Mouse (Mus musculus) common myeloid progenitor, adult 5-6 weeks (primary cell): ENCODE data around the gene Tmem234. TPM values are rescaled to one million over a fixed set of nuclear protein-coding genes. Genes with fewer than 3 reads are reported as not detected.

Source experiments
- ATAC-seq: replicated peaks from 2 replicates; pipeline ENCODE4 v1.8.0; 2016; ENCODE audit warnings: low read depth, mild to moderate bottlenecking, moderate TSS enrichment, inconsistent platforms; ENCODE audit not compliant: poor library complexity, severe bottlenecking
- total RNA-seq: library from RNA; stranded (forward); fragments of 200-1000, 187-1606 nt; gene quantifications from 2 replicates; pipeline ENCODE4 v1.2.3, GENCODE M21; 2017

Gene Tmem234
- total RNA-seq, 1 experiment from 2014 or later: 82.7 TPM

DNA sequence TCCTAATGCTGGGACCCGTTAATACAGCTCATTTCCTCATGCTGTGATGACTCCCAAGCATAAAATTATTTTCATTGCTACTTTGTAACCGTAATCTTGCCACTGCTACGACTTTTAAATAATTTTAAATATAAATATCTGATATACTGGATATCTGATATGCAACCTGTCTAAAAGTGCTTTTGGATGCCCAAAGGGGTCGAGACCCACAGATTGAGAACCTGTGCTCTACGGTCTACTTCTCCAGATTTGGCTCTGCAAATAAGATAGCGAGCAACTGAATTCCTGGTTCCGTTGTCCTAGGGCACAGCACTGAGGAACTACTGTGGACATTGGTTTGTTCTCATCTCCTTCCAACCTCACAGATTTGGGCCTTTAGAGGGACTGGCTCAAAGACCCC lies 22.8 kb upstream of the Tmem234 start:
- no peak for ATAC-seq

DNA sequence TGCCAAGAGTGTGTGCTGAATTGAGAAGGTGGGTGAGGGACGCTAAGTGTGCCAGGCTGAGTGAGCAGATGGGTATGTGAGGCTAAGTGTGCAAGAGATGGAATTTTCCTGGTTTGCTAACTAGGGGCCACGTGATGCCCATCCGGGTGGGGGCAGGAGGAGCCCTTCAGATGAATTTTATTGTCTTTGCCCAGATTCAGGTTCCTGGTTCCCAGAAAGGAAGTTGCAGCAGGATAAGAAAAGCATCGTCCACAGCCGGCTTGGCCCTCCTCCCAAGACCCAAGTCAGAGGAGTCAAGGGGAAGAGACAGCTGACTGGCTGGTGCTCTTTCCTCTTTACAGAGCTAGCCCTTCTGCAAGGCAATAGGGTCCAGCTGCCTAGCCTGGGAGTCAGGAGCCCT lies 22.0 kb upstream of the Tmem234 start, which contains the start of gene Fam167b:
Fam167b (minus strand) TSS at position 84 of the 400 bp plus-strand sequence.
- no peak for ATAC-seq

DNA sequence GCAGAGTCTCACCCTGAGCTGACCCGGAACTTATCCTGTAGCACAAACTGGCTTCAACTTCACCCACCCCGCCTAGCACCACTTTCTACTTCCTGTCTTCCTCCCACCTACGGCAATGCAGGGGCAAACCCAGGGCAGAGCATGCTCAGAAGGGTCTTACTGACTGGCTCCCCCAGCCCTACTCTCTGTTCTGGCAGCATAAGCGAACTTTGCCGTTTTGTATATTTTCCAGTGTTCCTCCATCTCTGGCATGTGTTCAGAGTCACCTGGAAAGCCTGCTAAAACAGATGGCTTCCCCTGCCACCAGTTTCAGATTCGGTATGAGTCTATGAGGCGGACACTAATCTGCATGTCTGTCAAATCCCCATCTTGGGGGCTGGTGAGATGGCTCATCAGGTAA lies 20.1 kb upstream of the Tmem234 start:
- no peak for ATAC-seq

DNA sequence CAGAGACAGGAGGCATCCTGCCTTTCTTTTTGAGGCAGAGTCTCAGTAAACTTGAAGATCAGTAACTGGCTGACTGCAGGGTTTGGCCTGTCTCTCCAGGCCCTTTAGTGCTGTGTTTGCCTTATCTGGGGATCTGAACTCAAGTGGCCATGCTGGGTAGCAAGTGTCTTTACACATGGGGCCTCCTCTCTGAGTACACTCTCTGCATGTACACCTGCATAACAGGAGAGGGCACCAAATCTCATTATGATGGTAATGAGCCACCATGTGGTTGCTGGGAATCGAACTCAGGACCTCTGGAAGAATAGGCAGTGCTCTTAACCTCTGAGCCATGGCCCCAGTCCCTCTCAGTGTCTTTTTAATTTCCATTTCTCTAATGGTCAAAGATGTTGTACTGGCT lies 18.2 kb upstream of the Tmem234 start:
- ATAC-seq: no peak

DNA sequence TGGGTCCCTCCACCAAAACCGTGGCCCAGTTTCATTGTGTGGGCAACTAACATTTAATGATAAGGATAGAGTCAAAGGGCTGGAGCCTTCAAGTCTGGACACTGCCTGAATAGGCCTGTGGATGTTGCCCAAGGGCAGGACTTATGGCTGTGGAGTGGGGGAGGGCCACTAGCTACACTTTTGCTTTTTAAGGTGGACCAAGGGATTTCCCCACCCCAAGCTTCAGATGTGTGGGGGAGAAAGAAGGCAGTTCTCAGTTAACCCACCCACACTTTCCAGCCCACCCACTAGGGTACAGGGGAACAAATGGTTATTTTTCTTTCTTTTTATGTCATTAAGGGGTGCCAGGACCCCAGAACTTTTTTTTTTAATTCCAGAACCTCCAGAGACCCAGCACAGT lies 16.1 kb upstream of the Tmem234 start:
- no peak for ATAC-seq

DNA sequence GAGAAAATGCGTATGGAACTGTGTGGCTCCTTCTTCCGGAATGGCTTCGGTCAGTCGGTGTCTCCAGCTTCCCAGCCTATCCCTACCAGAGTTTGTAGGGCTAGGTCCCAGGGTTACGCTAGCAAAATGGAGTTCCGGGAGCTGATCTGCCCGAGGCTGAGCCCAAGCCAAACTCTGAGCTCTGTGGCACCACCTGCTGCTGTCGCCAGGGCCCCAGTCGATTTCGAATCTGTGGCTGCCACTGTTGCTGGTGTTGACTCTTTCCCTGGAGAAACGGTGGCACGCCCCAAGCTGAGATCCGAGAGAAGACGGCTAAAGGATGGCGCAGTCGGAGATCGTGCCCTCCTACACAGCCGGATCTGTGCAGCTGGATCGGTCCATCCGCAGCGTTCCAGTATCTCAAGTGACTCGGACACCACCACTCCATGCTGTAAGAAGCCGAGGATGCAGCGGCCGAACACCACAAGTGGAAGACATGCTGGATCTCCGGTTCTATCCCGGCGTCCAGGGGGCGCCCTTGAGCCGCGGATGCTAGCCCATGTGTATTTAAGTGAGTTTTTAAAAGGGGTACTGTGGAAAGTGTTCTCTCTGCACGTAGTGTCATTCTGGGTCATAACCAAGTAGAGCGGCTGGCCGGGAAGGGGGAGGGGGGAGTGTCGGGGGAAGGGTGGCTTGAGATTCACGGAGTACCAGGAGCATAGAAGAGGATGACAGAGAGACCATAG lies 15.4 kb upstream of the Tmem234 start:
- ATAC-seq: peak; percentile 90

DNA sequence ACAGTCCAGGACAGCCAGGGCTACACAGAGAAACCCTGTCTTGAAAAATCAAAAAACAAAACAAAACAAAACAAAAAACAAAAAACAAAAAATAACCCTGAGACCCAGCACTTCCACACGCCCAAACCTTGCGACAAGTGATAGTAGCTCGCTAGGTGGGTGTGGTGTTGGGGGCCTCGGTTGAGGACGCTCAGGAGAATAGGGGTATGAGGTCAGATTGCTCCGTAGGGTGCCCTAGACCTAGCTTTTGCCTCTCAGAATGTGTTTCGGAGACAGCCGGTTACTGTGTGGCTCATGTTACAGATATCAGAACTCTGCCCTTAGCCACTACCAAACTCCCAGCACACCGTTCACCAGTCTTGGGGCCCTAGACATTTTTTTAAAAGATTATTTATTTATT lies 14.7 kb upstream of the Tmem234 start:
- no peak for ATAC-seq

DNA sequence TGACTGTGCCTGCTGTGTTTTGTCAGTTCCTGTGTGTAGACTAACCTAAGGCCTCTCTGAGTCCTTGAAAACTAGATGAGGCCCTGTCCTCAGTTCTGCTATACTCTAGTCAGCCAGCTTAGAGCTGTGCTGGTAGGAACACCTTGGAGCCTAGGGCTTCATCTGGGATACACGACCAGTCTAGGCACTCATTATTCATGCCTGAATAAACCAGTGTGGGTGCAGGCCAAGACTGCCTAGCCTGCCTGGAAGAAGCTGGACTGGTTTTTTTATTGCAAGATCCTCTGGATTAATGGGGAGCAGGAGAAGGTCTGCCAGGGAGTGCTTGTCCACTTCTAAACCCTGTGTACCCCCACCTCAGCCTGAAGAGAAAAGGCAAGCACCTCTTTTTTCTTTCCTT lies 13.5 kb upstream of the Tmem234 start:
- no peak for ATAC-seq

DNA sequence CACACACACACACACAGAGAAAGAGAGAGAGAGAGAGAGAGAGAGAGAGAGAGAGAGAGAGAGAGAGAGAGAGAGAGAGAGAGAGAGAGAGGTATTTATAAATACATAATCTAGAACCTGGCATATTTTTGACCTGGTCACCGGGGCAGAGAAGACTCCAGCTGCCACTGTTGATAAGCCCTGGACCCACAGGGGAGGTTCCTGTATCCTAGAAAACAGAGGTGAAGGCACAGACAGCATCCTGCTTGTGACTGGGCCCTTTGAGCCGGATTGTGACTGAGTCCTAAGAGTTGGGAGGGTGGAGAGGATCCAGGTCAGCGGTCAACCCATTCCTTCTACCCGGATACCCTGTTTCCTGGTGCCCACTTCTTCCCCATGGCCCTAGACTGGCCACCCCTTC lies 11.6 kb upstream of the Tmem234 start:
- ATAC-seq: no peak

DNA sequence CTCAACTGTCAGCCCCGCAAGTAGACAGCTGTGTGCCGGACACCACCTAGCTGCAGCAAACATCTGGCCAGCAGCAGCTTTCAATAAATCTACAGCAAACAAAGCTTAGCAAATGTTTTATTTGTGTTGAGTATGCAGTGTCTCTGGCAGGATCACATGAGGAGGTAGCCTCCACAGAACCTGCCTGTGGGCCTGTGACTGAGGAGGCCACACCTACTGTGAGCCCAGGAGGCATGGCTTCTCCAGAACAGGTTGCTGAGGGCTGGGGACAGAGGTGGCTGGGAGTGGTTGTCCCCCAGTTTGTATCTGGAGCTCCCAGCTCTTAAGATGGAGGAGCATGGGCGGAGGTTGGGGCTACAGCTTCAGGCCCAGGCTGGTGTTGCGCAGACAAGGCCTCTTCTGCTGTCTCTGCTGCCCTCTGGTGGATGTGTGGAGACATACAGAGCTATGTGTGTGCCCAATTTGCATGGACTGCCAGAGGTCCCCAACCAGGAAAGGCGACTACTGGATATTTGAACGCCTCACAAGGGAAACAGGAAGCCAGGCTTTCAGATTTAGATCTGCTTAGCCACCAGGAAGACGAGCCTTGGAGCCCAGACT lies 8.1 kb downstream of the Tmem234 start:
- ATAC-seq: peak; percentile 96

DNA sequence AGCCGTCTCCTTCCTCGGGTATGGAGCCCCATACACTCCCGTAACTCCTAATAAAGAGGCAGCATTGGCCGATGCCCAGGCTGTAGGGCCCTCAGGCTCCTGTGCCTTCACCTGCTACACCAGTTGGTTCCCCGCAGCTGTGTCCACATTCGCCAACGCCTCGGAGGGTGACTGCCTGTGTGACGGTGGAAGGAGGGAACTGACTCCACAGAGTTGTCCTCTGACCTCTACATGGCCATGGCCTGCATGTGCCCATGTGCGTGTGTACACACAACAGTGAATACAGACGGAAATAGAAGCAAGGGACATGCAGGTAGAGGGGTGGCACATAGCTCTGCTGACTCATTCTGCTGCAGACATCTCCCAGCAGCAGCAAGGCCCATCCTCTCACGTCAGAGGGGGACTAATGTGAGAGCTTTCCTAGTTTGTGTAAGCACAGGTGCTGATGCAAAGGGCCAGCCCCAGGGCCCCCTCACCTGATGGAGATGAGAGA lies 8.7 kb downstream of the Tmem234 start:
- no peak for ATAC-seq

DNA sequence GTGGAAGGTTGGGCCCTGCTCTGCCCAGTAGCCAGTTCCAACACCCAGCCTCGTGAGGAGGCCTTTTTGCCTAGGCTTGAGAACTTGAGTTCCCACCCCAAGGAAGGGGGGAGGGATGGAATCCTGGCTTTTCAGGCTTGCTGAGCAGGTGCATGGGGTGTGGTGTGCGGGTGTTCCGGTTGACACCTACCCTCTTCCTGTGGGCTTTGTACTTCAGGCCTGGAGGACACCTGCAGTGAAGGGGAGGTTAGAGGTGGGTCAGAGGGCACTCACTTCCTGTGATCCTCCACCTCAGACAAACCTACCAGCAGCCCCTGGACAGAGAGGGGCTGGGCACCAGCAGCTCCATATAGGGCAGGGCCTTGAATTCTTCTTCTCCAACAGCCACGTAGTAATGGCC lies 9.6 kb downstream of the Tmem234 start:
- no peak for ATAC-seq

DNA sequence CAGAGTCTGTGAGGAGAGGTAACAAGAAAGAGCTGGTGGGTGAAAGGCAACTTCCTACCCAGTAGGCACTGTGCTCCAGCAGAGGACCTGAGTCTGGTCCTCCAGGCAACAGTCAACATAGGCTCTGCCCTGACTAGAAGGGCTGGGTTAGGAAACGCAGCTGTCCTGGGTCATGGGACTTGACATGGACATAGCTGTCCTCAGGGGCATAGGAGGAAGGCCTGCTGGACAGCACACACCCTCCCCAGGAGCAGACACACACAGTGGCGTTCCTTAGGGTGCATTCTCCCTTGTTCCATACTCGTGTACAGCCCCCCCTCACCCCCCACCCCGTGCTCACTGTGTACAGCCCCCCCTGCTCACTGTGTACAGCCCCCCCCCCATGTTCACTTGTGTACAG lies 10.0 kb downstream of the Tmem234 start:
- ATAC-seq: no peak

DNA sequence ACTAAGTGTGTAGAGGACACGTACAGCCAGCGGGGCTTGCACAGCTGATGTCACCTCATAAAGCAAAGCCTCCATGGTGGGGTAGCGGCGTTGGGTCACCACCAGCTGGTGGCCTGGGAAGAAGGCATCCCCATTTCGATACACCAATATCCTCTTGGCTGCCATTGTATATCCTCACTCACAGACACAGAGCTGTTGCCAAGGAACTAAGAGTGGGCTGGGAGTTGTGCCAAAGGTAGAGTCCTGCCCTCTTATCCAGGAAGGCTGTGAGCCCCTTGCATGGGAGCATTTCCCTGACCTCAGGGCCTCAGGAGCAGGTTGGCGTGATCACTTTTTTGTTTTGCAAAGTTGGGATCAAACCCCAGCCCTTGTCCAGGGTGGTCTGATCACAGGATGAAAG lies 13.6 kb downstream of the Tmem234 start, which contains the start of gene Dcdc2b:
Dcdc2b (minus strand) TSS at position 165 of the 400 bp plus-strand sequence.
- no peak for ATAC-seq

DNA sequence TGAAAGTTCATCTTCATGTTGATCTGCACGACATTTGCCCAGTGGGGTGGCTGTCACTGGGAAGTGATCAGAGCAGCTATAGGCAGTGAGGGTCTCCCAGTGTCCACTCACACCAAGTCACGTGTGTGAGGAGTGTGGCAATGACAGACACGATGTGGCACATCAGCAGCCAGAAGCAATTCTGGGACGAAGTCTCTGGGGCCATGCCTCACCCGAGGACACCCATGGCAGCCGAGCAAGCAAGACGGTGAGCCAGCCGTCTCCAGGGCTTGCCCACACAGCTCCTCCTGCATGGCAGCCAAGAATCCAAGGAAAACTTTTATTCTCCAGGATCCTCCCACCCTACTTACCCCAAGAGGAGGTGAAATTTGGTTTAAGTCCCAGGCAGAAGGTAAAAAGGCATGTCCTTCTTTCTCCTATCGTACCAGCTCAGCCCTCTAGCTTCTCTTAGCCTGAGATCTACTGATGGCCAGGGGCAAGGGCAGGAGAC lies 15.4 kb downstream of the Tmem234 start:
- ATAC-seq: no peak

DNA sequence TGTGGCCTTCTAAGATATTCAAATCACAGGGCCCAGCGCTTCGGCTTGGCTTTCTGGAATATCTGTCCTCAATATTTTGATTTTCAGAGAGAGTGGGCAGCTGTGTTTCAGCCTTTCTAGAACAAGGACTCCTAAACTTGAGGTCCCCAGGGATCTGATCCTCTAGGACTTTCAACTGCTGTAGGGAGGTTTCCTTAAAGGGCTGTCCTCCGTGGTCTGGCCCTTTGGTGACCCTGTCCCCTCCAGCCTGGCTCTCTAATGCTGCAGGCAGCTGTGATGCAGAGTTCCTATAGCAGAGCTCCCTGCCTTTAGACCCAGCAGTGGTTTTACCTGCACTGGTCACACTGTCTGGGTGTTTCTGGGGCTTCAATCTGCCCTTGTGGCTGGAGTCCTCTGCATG lies 16.2 kb downstream of the Tmem234 start:
- no peak for ATAC-seq

DNA sequence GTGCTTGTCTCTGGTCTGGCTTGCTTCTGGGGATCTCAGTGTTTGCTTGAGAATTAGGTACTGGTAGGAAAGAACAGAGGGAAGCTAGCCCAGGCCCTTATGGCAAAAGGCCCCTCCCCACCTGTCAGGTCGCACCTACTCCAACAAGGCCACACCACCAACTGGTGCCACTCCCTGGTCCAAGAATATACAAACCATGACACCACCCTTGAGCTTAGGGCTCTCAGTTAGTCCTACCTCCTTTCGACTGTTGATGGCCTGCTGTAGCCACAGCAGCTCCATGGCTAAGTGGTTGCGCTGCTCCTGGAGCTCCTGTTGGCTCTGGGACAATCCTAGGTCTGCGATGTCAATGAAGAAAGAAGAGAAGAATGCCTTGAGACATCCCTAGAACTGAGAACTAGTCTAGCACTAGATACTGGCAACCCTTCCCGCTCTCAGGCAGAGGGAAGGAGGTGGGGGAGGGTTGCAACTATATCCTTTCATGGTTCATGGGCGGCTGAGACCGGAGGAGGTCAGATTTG lies 16.7 kb downstream of the Tmem234 start:
- ATAC-seq: no peak

DNA sequence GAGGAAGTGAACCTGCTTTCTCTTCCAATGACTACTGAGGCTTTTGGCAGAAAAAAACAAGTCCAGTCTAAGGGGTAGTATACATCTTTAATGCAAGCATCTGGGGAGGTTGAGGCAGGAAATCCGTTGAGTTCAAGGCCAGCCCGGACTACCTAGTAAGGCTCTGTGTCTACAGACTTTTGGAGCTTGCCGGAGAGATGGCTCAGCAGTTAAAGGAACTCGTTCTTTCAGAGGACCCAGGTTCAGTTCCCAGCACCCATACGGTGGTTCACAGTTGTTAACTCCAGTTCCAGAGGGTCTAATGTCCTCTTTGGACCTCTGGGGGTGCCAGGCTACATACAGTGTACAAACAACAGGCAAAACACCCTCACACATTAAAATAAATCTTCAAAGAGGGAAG lies 17.6 kb downstream of the Tmem234 start:
- ATAC-seq: no peak

DNA sequence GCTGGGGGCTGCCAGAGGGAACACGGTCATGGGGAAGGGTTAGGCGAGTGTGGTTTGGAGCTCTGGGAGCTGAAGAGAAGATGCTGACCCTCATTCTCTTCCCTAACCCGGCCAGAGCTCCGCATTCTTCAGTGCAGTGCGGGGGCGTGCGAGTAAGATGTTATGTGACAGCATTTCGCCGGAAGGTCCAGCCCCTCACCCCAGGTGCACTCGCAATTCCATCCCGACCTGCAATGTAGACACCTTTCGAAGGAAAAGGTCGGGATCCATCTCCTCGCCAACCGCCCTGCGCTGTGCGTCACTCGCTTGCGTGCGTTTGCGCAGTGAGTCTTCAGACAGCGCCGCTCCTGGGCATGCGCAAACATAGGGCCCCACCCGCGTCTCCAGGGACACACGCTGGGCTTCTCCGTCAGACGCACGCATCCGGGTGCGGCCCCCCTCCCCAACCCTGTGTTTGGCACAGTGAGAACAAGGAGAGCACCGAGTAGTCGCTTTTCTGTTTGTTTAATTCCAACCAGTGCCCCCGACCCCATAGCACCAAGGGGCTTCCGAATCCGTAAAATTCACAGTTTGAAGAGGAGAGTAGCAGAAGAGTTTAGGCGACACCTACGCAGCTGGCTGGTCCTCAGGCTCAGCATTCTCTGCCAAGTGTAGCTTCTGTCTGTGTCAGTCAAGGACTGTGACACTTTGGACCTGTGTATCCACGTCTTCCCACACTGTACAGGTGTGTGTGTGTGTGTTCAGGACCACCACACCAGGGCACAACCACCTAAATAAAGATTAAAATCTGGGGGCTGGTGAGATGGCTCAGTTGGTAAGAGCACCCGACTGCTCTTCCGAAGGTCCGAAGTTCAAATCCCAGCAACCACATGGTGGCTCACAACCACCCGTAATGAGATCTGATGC lies 18.6 kb downstream of the Tmem234 start, which contains the start of gene Iqcc:
Iqcc (minus strand) TSS at position 314 of the 906 bp plus-strand sequence.
- peak; percentile 85 for ATAC-seq
